Mouse (Mus musculus) adrenal gland, postnatal 25 days (tissue): ENCODE data around the gene Gp1bb. TPM values are rescaled to one million over a fixed set of nuclear protein-coding genes. Genes with fewer than 3 reads are reported as not detected.

Experiments used
- DNase-seq: peaks from one replicate; pipeline ENCODE4 v3.0.0; 2021; ENCODE audit warnings: mixed read lengths
- total RNA-seq: library from RNA; stranded (reverse); gene quantifications from 2 replicates; pipeline ENCODE4 v1.2.3, GENCODE M21; 2021

Gp1bb gene
- total RNA-seq, 1 experiment from 2014 or later: not detected

DNA sequence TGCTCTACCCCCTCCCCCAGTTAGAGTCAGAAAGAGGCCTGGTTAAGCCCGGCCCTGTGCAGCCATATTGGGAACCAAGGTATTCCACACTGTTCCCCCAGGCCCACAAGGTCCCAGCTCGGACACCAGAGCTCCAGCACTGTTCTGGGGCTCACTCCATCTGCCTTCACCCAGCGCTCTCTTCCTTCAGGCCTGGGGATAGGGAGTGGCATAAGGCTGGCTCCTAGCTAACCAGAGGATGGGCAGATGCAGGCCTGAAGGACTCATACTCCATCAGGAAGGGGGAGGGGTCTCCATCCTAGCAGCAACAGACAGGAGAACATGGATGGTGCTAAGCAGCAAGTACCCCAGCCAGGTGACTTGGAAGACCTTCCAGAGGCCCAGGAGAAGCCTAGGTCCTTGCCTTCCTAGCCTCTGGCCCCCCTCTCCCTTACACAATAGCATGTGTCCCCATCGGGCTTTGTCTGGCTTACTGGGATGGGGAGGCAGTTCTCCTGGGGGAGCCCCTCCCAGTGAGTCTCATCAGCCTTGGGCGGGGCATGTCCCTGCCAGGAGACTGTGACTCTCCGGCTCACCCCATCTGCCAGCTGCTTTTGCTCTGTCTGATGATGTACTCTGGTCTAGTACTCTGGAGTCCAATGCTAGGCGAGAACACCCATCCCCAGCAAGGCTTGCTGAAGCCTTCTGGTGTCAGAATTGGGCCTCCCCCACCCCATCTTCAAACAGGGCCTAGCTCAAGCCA, 6.2 kb upstream of the Gp1bb start:
- DNase-seq: no peak

DNA sequence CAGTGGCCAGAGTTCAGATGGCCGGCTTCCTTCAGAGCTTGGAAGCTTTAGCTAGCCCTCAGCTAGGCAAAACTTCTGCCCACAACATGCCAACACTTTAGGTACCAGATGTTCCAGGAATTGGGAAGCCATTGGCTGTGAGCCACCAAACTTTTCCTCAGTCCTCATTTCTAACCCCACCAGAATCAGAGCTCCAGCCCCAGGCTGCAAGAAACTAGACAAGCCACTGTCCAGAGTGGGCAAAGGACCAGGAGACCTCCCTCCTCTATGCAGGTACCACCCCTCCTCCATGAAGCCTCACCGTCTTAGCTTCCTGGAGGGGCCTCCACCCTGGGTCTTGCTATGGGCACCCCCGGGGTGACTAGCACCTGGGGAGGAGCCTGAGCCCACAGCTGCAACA, 5.0 kb upstream of the Gp1bb start:
- DNase-seq: no peak

DNA sequence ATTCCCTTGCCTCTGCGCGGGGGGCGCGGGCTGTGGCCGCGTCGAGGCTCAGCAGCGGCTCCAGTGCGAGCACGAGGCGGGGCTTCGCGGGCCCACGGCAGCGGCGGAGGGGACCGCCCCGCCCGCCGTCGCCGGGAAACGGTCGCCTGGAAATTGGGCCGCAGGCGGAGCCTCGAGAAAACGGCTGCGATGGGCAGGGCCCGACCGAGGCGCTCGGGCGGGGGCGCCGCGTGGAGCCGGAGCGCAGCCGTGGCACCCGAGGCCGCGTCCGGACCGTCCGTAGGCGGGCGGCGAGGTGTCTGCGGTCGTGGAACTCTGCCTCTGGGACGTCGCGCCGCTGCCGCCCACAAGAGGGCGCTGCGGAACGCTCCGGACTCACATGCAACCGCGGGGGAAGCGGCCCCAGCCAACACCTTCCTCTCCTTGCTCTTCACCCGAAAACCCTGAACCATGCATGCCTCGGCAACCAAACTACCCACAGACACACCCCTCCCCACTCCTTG, 4.2 kb upstream of the Gp1bb start, which contains the start of gene Gm49601:
Gene Gm49601, minus strand, starts transcription at position 52 of the 503 bp plus-strand sequence.
- DNase-seq: peak; percentile 83

DNA sequence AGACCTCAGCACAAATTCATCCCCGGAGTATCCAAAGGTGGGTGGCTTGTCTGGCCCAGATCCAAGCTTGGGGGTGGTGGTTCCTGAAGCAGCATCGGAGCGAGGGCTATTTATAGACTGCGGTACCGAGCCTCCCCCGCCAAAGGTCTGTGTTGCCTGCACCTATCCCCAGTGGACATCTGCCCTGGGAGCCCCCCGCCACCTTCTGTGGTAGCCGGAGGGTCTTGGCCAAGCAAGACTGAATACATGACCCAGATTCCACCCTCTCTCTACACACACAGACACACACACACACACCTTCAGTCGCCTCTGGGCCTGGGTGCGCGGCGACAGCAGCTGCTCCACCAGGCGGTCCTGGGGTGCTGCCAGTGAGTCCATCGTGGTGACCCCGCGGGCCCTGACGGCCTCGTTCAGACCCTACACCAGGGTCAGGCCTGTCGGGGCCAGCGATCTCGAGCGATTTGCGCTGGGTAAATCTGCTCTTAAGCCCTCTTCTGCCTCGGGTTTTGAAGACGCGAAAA, 3.6 kb upstream of the Gp1bb start:
- no peak for DNase-seq

DNA sequence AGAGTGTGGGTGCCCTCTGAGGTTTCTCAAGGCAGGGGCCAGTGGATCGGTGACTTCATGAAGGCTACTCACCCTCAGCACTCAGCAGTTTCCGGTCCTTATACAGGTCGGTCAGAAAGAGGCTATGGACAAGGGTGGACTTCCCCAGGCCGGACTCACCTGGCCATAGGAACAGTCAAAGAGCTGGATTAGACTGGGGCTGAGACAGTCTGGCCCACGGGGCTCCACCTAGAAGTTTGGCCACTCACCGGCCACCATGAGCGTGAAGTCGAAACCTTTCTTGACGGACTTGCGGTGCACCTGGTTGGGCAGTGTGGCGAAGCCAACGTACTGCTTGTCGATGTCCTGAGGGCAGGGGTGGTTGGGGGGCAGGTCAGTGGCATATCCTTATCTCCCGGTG, 2.9 kb upstream of the Gp1bb start:
- DNase-seq: no peak

DNA sequence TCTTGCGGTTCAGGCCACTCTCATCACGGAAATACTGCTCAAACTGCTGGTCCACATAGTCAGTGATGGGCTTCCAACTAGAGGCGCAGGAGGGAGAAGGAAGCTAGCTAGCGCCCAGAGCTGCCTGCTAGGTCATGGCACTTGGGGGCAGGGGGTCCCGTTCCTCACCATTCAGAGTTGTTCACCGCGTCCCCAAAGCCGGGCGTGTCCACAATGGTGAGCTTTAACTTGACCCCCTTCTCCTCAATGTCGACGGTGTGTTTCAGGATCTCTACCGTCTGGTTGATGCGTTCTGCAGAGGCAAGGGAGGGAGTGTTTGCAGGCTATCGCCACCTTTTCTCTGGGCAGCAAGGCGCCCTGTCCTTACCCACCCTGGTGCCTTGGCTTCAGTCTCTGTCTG, 2.4 kb upstream of the Gp1bb start:
- DNase-seq: no peak

DNA sequence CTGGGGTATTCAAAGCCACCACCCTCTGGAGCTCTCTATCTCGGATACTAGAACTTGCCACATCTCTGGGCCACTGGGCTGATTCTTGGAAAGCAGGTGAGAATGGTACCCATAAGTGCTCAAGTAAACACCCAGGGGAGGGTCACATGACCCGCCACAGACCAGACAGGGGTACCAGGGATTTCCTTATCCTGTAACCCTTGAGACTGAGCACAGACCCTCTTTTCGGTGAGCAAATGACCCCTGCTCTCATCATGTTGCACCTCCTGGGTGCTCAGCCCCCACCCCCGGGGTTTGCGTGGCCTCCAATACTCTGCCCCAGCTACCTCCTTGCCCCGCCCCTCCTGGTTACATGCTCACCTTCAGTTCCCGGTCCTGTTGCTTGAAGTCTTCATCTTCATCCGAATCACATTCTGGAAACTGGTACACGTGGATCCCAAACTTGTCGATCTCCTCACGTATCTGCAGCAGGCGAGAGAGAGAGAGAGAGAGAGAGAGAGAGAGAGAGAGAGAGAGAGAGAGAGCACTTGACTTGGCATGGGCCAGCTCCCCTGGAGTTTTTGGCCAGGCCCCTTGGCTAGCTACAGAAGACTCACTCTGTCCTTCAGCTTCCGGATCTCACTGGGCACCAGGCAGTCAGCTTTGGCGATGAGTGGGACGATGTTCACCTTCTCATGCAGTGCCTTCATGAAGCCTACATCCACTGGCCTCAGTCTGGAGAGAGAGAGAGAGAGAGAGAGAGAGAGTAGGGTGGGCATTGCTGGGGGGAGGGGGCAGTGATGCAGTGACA, 1.7 kb upstream of the Gp1bb start:
- DNase-seq: no peak

DNA sequence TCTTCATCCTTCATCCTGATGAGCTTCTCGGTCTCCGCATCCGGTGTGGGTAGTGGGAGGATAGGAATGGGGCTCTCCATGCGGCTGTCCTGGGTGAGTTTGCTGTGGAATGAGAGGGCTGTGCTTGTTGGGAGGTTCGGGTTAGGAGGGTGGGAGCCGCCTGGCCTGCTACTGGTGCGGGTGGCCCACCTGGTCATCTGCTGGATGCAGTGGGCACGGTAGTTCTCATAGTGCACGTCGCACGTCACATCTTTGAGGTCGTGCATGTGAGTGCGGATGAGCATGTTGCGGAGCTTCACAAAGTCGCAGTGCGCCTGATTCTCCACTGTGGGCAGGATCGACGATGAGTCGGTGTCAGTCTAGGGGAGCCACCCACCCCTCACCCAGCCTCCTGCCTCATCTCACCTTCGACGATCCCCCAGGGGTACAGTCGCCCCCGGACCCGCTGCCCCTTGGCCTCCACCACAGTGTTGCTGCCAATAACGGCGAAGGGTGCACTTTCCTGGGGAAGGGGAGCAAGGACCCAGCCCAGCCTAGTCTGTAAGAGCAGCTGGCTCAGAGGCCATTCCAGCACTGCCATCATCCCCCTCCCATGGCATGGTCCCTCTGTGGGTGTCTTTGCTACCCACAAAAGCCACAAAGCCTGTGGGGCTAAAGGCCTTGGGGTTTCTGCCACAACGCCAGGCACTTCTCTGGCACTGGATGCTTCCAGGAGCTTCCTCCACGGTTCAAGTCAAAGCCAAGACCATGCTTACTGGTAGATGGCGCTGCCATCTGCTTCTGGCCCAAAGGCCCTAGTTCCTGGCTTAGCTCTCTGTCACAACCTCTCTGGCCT, 930 bp upstream of the Gp1bb start:
- no peak for DNase-seq

DNA sequence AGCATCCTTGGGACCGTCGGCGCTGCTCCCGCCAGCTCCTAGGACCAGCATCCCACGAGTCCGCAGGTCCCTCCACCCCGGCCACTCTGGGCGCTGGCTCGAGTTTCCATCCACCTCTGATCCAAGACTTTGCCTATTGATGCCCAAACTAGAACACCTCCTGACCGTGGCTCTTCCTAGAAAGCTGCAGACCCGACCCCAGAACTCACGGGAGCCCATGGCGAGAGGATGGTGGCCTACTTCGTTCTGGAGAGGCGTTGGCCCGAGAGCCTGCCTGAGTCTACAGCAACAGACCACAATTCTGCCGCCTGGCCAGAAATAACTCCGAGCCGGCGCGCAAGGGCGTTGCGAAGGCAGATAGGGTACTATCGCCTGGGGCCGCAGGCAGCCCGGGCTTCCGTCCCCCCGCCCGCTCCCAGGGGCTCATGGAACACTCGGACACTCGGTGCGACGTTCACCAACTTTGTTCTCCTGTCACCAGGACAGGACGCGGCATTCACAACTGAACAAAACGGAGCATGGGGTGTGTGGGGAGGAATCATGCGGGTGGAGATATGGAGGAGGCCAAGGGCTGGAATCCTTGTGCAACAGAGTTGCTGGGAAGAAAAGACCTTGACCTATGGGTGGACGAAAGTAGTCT, 721 bp downstream of the Gp1bb start:
- no peak for DNase-seq

DNA sequence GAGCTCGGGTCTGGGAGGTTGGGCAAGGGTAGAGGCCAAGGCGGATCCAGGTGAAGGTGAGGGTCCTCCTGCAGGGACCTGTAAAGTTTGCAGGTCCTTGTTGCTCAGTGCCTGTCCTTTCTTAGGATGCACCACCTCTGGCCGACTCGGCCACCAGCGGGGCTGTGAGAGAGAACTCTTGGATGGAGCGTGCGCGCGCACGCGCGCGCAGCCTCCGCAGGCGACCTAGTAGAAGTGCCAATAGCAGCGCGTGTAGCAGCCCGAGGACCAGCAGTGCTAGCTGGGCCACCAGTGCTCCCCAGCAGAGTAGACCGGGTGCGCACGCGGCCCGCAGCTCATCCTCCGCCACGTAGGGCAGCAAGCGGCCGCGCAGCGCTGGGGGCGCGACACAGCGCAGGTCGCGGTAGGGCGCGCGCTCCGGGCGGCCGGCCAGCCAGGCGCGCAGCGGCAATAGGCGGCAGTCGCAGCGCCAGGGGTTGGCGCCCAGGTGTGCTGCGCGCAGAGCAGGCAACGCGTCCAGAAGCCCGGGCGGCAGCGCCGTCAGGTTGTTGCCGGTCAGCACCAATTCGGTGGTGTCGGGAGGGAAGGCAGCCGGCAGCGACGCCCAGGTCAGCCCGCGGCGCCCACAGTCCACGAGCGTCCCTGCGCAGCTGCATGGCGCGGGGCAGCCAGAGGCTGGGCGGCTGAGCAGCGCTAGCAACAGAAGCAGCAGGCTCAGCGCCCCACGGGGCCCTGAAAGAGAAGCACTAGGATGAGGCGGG, 1.4 kb downstream of the Gp1bb start:
- peak; percentile 32 for DNase-seq

DNA sequence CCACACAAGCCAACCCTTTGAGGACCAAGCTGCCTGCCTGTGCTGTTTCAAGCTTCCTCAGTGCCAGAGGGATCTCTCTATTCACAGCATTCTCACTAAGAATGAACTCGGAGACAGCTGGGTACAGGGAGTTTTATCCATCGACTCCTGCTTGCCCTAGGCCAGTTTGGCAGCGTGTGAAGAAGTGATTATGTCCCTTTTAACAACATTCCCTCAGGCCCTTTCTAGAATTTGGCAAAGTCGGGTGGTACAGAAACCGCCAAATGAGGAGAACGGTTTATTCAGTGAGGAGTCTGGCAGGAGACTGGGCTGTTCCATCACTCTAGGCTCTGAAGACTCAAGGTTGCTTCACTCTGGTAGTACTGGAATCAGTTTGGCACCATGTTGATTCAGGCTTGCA, 2.0 kb downstream of the Gp1bb start:
- no peak for DNase-seq

DNA sequence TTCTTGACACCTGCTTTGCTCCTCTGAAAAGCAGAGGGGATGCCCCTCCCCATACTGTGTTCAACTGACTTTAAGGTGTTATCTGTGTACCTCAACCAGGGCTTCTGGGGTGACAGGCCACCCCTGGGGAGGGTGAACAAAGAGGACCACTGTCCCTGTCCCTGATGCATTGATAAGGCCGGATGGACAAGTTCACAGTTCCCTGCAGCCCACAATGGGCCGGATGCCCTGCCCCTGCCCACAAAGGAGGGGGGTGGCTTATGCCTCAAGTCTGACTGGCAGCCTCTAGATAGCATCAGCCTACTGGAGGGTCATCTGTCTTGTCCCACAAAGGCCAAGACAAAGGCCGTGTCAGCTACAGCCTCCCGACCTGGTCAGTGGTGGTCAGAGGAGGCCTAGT, 3.1 kb downstream of the Gp1bb start:
- no peak for DNase-seq

DNA sequence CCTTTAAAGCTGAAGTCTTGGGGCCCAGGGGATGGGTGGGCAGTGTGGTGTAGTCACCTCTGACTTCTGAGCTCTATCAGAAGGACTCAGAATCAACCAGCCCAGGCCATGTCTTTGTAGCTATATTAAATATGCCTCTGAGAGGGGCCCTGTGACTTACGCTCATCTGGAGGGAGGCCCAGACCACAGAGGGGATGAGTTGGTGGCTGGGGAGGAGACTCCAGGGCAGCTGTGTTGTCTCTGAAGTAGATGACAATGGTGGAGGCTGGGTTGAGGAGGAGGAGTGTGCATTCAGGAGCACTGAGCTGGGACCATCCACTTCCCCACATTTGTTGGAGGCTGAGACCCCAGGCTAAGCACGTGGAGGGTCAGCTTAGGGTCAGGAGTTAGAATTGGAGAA, 3.9 kb downstream of the Gp1bb start:
- no peak for DNase-seq

DNA sequence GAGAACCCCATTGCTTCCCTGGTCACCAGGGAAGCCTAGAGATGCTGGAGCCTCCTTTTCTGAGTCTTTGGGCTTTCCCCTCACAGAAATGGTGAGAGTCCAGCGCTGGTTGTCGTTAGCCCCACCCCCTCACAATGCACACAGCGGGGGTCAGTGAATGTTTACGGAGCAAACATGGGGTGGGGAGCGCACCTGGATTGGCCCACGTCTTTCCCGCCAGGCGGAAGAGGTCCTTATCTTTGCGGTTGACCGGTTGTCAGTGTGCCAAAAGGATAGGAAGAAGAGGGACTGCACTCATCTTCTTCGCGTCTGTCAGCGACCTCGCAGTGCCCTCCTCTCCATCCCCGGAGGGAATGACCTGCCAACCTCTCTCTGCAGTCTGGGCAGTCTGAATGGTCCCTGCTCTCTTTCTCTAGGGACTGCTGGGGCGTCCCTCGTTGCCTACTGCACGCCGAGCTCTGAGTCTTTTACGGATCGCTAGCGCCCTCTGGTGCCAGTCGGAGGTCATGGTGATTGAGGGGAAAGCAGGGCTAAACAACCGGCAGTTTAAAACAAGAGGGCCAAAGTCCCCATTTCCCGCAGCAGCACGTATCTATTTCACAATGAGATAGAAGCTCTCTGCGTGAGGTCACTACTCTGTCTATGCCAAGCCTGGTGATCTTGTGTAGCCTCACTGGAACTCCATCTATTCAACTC, 4.7 kb downstream of the Gp1bb start:
- DNase-seq: peak; percentile 89

DNA sequence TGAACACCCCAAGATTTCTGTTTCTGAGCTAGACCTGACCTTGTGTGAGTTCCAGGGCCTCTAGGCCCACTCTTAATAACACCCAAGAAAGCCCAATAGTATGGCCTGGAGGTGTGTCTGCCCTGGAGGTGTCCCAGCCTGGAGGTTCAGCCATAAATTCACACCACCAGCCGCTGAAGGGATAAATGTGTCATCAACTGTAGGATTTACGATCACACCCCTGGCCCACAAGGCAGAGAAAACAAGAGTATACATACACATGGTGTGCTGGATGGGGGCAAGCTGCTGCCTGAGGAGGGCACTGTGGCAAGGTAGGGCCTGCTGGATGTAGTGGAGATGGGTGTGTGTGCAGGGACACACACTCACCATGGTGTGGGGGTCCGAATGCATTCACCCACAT, 8.9 kb downstream of the Gp1bb start:
- no peak for DNase-seq

DNA sequence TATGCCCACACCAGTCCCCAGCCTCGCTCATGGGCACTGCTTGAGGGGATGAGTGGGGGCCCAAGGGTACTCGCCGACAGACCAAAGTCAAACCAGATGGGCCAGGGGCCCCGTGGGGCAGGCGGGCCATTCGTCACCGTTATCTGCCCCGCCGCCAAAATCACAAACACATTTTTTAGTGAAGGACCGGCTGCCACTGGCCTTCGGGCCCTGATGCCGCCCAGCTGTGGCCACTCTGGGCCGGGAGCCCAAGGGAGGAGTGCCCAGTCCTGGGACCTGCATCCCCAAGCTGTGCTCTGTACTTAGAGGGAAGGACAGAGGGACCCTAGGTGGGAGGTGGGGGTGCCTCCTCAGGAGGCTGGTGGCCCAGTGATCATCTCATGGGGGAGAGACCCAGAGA, 10.5 kb downstream of the Gp1bb start:
- no peak for DNase-seq

DNA sequence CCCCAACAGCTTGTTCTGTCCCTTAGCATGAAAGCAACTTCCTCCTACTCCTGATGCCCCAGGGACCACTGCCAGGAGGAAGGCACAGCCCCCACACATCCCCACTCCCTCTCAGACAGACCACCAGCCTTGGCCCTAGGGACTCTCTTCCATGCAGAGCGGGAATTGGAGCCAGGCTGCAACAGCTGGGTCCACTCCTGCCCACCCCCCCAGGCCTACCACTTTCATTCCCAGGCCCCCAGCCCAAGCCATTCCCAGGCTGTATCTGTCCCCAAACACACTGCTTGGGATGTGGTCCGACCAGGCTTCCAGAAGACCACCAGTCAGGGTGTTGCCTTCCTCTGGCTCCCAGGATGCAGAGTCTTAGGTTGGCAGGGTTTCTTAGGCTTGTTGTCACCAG, 13.1 kb downstream of the Gp1bb start:
- DNase-seq: no peak

DNA sequence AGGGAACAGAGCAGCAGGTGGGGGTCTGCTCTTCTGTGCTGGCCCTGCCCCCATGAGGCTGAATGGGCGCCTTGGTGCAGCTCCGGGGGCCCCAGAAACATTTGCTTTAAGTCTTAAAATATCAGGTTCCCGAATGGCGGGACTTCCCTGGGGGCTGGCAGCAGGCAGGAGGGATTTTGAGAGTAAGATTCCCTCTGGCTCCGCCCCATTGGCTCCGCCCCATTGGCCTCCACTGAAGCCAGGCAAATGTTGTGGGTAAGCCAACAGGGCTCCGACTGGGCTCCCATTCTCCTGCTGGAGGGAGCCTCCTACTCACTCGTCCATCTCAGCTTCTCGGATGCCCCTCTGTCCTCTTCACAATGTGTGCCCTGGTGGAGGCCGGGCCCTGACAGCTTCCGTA, 14.0 kb downstream of the Gp1bb start:
- DNase-seq: no peak

DNA sequence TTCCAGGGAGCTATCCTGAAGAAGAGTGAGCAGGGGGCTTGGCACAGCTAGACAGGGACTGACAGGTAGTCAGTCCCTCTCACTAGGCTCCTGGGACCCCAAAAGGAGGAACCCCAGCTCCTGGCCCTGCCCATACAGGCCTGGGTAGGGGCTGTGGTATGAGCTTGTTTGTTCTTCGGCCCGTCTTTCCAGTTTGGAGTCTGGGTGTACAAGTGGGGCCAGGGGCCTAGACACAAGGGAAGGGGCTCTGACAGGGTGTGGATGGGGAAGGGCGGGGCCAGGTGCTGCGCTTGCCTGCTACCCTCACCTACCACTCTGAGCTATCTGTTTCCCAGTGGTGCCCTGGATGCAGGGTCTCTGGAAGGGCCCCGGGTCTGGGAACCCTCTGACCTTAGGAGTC, 16.5 kb downstream of the Gp1bb start:
- DNase-seq: no peak

DNA sequence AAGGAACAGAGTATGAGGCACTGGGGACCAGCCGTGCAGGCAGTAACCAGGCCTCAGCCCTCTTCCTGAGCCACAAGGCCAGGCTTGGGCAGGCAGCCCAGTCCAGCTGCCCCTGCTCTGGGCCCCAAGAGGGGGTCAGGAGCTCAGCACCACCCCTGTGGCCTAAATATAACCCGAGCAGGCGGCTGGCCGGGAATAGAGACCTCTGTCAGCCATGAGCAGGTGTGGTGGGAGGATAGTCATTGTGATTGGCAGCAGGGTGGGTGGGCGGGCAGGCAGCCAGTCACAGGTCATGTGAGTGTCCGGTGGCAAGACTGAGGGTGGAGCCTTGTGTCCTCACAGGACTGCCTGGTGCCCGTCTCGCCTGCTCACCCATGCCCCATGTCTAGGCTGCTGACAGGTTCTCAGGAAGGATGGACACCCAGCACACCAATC, 17.9 kb downstream of the Gp1bb start:
- no peak for DNase-seq

DNA sequence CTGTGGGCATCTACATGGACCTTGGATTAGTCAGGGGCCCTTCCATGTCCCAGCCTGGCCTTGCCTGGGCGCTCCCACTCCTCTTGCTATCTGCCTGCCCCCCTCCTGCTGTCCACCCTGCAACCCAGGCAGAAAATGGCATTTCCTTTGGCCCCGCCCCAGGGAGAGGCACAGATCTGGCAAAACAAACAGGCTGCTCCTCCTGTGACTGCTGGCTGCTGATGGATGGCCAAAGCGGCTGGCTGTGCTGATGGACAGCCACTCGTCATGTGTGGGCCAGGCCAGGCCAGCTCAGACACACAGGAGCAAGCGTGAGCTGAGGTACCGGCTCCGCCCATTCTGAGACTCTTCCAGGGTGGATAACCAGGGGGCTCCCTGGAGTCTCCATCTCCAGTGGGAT, 20.8 kb downstream of the Gp1bb start:
- DNase-seq: no peak
